Mouse (Mus musculus) adrenal gland, adult 10 weeks (tissue): ENCODE measurements around the gene Dnttip2. TPM values are rescaled to one million over a fixed set of nuclear protein-coding genes. Genes with fewer than 3 reads are reported as not detected.

Source experiments
- polyA plus RNA-seq: library from polyadenylated mRNA; stranded (reverse); fragments of 350-450 nt; fragmentation: Illumina TruSeq; extraction: RNeasy Lipid Tissue Mini Kit (QIAGEN cat#74804); gene quantifications from one replicate; pipeline ENCODE4 v1.2.3, GENCODE M21; 2014; ENCODE audit warnings: low read depth, low replicate concordance

Gene Dnttip2
- polyA plus RNA-seq, result 182 TPM

GRCm38 (mm10) chr3:122274241-122275024 lies at the start of gene Dnttip2:
Gene Dnttip2, plus strand, starts transcription at chr3:122274388.

GRCm38 (mm10) chr3:122245215-122245877 lies 28.8 kb upstream of the Dnttip2 start, which contains the start of gene Gclm:
Gene Gclm, plus strand, starts transcription at chr3:122245557.

GRCm38 (mm10) chr3:122293954-122294850 lies 20.0 kb downstream of the Dnttip2 start, which contains the start of gene Bcar3:
Gene Bcar3, plus strand, starts transcription at chr3:122294136.

Other genes with a start within 250 kb of the Dnttip2 start
- gene Abca4, start 229.9 kb upstream of the Dnttip2 start, polyA plus RNA-seq, result 2.2 TPM
- gene Gclm, start 28.8 kb upstream of the Dnttip2 start, polyA plus RNA-seq, result 206 TPM
- gene Bcar3, start 19.7 kb downstream of the Dnttip2 start, polyA plus RNA-seq, result 16.6 TPM